Mouse (Mus musculus) hindlimb bud, embryonic 11.5 days (tissue): ENCODE data around the gene Impad1.

ENCODE experiments used
- DNase-seq: peaks from one replicate; pipeline ENCODE4 v3.0.0-alpha.2; 2012; ENCODE audit warnings: low read depth, low spot score; ENCODE audit errors: extremely low spot score

The Impad1 gene

GRCm38 (mm10) chr4:4792992-4793834, at the start of gene Impad1:
TSS of gene Impad1 (minus strand) at chr4:4793355.
- DNase-seq = no peak

- no peak for DNase-seq
Observed at GRCm38 (mm10) chr4:4840145-4840544, 47.0 kb upstream of the Impad1 start.

- DNase-seq = no peak
Observed at GRCm38 (mm10) chr4:4833789-4834295, 40.7 kb upstream of the Impad1 start.

- DNase-seq = no peak
Observed at GRCm38 (mm10) chr4:4828131-4828530, 35.0 kb upstream of the Impad1 start.

- no peak for DNase-seq
Observed at GRCm38 (mm10) chr4:4822119-4822518, 29.0 kb upstream of the Impad1 start.

- no peak for DNase-seq
Observed at GRCm38 (mm10) chr4:4792141-4792991, 789 bp downstream of the Impad1 start.

DNA sequence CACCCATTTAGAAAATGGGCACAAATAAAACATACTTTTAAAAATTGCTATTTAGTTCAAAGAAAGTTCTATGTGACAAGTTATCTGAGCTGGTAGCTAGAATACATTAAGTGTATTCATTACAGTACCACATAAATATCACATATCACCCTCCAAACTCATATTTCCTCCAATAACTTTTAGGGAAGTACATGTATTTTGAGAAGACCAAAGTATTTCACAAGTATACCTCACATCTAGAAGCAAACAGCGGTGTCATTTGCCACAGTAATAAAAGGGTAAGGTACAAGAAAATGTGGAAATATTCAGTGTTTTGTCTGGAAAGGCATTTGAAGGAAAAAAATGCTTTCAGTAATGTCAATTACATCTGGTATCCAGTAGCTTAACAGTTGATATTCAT, 2.0 kb downstream of the Impad1 start:
- no peak for DNase-seq

GRCm38 (mm10) chr4:4785169-4785568, 8.0 kb downstream of the Impad1 start:
- no peak for DNase-seq

DNA sequence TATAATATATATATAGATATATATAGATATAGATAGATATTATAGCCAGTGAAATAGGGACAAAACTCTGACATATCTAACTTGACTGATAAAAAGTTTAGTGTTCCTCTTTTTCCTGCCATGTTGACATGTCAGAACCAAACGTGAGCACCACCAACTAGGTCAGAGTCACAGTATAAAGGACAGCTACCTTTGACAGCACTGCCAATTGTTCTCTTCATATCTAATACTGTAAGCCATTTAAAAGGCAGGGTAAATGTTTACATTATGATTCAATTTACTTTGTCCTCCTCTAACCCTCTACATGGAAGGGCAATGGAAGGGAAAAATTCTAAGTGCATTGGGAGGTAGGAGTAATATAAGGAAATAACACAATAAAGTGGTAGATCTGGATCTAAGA, 8.8 kb downstream of the Impad1 start:
- DNase-seq = no peak

DNA sequence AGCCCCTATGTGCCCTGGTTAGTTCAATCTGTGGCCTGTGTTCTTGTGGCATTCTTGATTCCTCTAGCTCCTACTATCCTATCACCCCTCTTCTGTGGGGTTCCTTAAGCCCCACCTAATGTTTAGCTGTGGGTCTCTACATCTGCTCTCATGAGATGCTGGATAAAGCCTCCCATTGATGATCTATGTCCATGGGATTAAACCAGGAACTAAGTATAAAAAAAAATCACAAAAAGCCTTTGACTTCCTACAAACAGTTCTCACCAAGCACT, 9.5 kb downstream of the Impad1 start:
- no peak for DNase-seq

GRCm38 (mm10) chr4:4782882-4783685, 10.1 kb downstream of the Impad1 start:
- no peak for DNase-seq

- DNase-seq = no peak
Observed at GRCm38 (mm10) chr4:4779265-4779770, 13.8 kb downstream of the Impad1 start.

DNA sequence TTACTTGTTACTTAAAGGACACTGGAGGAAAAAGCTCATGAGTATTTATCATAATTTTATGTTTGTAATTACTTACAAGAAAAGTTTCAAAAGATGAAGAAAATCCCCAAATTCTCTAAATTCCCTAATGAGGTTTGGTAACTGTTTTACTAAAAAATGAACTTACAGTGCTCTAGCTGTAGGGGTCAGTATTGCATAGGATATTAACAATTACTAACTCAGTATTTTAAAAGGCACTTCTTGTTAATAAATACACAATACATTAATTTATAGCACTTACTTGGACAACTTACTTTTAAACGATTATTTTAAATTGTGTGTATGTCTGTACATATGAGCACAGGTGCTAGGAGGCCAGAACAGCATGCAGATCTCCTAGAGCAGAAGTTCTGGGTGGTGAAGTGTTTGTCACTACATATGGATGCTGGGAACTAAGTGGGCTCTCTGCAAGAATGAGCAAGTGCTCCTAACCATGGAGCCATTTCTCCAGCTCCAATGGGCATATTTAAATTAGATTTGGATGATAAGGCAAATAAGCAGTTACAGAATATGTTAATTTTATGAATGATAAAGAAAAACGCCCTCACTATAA, 21.5 kb downstream of the Impad1 start:
- no peak for DNase-seq

GRCm38 (mm10) chr4:4765806-4766205, 27.3 kb downstream of the Impad1 start:
- no peak for DNase-seq

DNA sequence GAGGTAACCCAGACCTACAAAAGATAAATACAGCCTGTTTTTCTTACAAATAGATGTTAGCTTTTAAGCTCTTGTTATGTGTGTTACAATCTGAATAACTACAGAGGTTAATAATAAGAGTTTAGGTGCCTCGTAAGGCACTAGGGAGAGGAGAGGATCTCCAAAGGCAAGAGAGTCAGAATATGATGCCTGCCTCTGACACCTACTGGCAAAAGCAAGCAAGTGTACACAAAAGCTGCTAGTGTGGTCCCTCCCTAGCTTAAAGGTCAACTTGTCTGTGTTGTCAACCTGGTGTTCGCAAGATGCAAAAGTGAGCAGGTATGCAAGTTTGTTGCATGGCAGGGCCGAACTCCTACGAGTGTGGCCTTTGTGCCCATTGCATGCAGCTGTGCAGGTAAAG, 34.8 kb downstream of the Impad1 start:
- no peak for DNase-seq

DNA sequence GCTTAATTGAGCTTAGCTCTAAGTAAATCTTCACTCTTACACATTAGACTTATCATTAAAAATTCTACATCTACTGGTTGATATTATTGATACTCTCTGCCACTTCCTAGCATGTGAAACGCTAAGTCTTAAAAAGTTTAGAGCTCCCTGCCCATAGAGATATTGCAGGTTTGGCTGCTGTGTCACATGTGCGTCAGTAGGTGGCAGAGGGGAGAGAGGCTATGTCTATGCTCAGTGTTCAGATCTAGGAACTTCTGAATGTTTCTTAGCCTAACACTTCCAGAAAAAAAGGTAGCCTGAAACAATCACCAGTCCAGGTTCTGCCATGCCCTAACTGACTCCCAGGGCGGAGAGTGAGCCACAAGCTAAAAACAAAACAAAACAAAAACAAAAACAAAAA, 63.7 kb downstream of the Impad1 start:
- no peak for DNase-seq

DNA sequence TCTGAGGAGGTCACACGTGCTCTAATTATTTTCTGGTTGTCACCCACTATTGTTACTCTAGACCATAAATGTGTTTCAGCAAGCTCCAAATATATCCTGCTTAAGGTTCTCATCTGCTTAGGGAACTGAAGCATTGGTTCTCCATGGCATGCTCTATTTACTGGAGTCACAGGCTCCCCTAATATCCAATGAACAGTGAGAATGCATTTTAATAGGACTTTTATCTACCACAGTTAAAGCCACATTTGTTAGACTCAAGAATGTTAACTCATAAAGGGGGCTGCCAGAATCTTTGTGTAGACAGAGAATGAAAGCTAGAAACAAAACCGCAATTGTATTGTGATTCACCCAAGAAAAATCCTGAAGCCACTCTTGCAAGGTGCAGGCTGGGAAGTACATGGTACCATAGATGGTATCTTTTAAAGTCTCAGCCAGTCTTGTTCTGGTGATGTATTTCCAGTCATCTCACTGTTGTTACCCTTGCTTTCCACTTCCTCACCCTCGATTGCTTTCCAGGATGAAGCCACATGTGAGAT, 66.8 kb downstream of the Impad1 start:
- DNase-seq = no peak

- DNase-seq = no peak
Observed at GRCm38 (mm10) chr4:4723821-4724220, 69.3 kb downstream of the Impad1 start.

GRCm38 (mm10) chr4:4722081-4722480, 71.1 kb downstream of the Impad1 start:
- no peak for DNase-seq

DNA sequence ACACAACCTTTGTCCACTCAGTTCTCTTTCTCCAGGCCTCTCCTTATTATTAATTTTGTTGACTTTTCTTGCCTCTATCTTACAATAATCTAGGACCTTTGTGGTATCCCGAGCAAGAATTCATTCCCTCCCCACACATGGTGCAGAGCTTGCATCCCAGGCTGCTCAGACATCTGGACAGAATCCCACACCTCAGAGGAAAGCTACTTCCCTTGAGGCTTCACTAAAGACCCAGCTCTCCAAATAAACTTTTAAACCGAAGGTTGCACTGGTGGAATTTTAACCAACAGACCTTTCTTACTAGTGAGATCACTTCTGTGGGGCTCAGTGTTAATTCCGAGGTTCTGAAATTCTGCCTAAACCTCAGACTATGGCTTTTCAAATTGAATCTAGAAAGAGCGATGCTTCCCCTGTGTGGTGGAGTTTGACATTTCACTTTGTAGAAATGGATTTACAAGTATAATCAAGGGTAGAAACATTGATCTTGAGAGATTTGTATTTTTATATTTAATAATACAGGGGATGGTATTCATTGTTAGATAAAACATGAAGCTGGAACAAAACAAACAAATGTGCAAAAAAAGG, 75.3 kb downstream of the Impad1 start:
- DNase-seq = no peak
